Mouse (Mus musculus) midbrain, embryonic 10.5 days (tissue): ENCODE data around the gene Gm21970. TPM values are rescaled to one million over a fixed set of nuclear protein-coding genes. Genes with fewer than 3 reads are reported as not detected.
A peak's percentile ranks its signal among the peaks of the same experiment; 100 is the strongest.

Experiments used
- DNase-seq: peaks from one replicate; pipeline ENCODE4 v3.0.0-alpha.2; 2017; ENCODE audit warnings: low spot score
- H3K27ac ChIP-seq: fragments of 300-500 bp; sonication (generic); replicated peaks from 2 replicates; pipeline ENCODE4 v1.5.1; 2016; ENCODE audit warnings: mild to moderate bottlenecking
- H3K27me3 ChIP-seq: fragments of 300-500 bp; sonication (generic); 2 replicates; pipeline ENCODE4 v1.6.1; 2016; ENCODE audit warnings: low read depth, mild to moderate bottlenecking; ENCODE audit not compliant: poor library complexity, severe bottlenecking
- H3K36me3 ChIP-seq: fragments of 300-500 bp; sonication (generic); 2 replicates; pipeline ENCODE4 v1.6.1; 2016; ENCODE audit warnings: mild to moderate bottlenecking, moderate library complexity
- H3K4me1 ChIP-seq: fragments of 300-500 bp; sonication (generic); 2 replicates; pipeline ENCODE4 v1.6.1; 2016
- H3K4me3 ChIP-seq: fragments of 300-500 bp; sonication (generic); 2 replicates; pipeline ENCODE4 v1.5.1; 2016; ENCODE audit warnings: mild to moderate bottlenecking, moderate library complexity
- H3K9me3 ChIP-seq: fragments of 300-500 bp; sonication (generic); replicated peaks from 2 replicates; pipeline ENCODE4 v1.6.1; 2016; ENCODE audit warnings: mild to moderate bottlenecking
- WGBS: fragments of 180-500 bp; shearing (Covaris S2); methylation state at CpG from one replicate; pipeline ENCODE4 v1.1.7; 2016; 5-methylcytosine and 5-hydroxymethylcytosine counted together
- polyA plus RNA-seq: library from polyadenylated mRNA; unstranded; fragments of >200 nt; fragmentation: Nextera tagmentation; extraction: Ambion mirVana; gene quantifications from 2 replicates; pipeline ENCODE4 v1.2.1, GENCODE M21; 2016

Gene Gm21970
- polyA plus RNA-seq, 1 experiment from 2014 or later: not detected

DNA sequence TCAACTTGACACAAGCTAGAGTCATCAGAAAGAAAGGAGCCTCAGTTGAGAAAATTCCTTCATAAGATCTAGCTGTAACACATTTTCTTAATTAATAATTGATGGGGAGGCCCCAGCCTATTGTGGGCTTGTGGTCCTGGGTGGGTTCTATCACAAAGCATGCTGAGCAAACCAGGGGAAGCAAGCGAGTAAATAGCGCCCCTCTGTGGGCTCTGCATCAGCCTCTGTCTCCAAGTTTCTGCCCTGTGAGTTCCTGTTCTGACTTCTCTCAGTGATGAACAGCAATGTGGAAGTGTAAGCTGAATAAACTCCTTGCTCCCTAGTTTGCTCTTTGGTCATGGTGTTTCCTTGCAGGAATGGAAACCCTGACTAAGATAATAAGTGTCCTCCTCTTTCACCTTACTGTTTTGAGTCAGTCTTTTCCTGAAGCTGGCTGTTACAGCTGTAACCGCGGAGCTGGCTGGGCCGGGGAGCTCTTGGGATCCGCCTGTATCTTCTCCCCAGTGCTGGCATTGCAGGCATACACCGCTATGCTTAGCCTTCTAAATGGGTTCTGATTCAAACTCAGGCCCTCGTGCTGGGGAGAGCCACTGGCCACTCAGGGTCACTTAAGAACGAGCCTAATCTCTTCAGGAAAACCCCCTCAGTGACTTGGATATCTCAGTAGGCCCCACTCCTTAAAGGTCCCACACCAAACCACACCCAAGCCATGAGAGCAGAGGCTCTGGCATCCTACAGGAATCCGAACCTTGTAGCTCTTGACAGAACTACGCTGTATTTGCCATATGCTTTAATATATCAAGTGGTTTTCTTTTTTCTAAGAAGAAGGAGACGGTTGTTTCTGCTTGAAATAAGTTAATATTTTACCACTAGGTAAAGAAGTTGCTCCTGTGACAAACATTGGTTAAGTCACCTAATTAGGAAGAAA lies 58.9 kb downstream of the Gm21970 start:
- Histone ChIP-seq H3K9me3 (0 out of 2 replicates have a peak, but pooled peaks cover 6% of the 10 kb centered on the region), H3K27ac (no peak overlapping the region; the same call in 1 of the 2 replicates), H3K27me3 (no peaks in the 10 kb centered on the region), H3K36me3 (no peaks in the 10 kb centered on the region), H3K4me3 (no peak overlapping the region), H3K4me1 (peaks cover 2% of the 10 kb centered on the region)
- DNase-seq: no peak
- 85% methylated on average over 12 of the region's 12 CpGs for WGBS

DNA sequence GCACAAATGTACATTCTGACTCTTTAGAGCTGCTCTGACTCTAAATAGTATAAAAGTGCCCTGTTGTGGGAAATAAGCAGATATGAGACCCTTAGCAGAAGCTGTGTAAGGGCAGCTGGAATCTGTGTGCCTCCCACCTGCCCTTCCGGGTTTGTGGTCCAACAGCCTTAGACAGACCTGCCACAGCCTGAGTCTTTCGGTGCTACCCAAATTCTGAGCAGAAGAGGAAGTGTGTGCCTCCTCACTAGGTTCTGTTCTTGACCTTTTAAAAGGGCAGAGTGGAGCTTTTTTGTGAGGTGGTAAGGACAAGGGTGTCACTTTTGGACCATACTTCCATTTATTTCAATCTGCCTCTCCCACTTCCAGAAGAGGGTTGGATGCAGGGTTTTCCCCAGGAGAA lies 60.4 kb downstream of the Gm21970 start:
- peaks cover 3% of the 10 kb centered on the region for H3K4me1 ChIP-seq
- 86% methylated on average over 2 of the region's 2 CpGs for WGBS
- H3K9me3 ChIP-seq: 0 out of 2 replicates have a peak, but pooled peaks cover 7% of the 10 kb centered on the region
- H3K27me3 ChIP-seq: no peaks in the 10 kb centered on the region
- DNase-seq: no peak
- no peak overlapping the region for H3K27ac ChIP-seq
- H3K36me3 ChIP-seq: no peaks in the 10 kb centered on the region
- H3K4me3 ChIP-seq: no peak overlapping the region

DNA sequence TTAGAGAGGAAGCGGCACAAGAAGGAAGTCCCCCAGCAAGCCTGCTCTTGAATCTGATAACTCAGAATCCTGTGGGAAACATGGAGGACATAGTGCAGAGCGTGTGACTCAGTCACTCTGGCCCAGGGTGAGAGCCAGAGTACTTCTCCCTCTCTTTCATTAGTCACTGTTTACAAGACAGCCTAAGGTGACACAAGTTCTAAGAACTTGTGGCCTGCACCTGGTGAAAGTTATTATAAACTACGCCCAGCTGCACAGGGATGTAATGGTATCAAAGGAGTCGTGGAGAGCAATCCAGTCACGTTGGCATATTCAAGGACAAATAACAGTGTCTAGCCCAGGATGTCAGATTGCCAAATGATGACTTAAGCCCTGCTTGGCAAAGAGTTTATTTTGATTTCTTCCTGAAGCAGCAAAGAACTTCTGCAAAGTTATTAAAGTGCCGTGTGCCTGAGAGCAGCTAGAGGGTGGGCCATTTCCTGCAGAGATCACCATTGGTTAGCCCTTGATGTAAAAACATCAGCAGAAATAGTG lies 60.9 kb downstream of the Gm21970 start:
- peaks cover 3% of the 10 kb centered on the region for H3K4me1 ChIP-seq
- H3K27me3 ChIP-seq: no peaks in the 10 kb centered on the region
- DNase-seq: no peak
- H3K27ac ChIP-seq: no peak overlapping the region
- no peaks in the 10 kb centered on the region for H3K36me3 ChIP-seq
- H3K9me3 ChIP-seq: 0 out of 2 replicates have a peak, but pooled peaks cover 7% of the 10 kb centered on the region
- no peak overlapping the region for H3K4me3 ChIP-seq
- 82% methylated on average over 6 of the region's 6 CpGs for WGBS

DNA sequence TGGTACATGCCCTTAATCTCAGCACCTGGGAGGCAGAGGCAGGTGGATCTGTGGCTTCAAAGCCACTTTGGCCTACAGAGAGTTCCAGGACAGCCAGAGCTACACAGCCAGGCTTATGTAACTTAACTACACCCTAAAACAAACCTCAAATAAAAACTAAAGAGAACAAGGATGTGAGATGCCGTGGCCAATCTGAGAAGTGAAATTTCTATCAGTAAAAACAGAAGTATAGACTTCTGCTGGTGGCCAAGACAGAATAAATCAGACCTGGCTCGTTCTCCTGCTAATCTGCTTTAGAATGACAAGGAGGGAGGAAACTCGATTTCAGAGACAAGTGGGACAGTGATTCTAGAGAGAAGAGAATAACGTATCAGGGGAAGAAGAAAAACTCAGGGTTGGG lies 64.3 kb downstream of the Gm21970 start:
- no peak for DNase-seq
- 80% methylated on average over 4 of the region's 4 CpGs for WGBS
- no peaks in the 10 kb centered on the region for H3K27me3 ChIP-seq

DNA sequence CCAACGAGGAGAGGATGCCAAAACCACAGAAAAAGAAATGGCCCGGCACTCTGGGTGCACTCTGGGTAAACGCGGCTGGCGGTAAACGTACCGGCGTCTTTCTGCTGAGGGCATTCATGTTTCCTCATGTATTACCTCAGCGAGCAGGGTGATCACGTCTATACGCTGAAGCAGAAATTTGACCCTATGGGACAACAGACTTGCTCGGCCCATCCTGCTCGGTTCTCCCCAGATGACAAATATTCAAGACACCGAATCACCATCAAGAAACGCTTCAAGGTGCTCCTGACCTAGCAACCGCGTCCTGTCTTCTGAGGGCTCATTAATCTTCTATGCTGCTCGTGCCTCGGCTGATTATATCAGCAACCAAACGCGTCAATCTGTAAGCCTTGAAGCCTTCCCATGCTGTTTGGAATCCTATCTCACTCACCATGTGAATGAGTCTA lies 66.8 kb downstream of the Gm21970 start:
- Histone ChIP-seq H3K27ac (no peak overlapping the region), H3K36me3 (no peaks in the 10 kb centered on the region), H3K4me1 (peaks cover 7% of the 10 kb centered on the region), H3K4me3 (no peak overlapping the region), H3K9me3 (0 out of 2 replicates have a peak, but pooled peaks cover 7% of the 10 kb centered on the region), H3K27me3 (no peaks in the 10 kb centered on the region)
- WGBS: 88% methylated on average over 21 of the region's 21 CpGs
- DNase-seq: no peak

More for the DNA sequence above, 64.3 kb downstream of the Gm21970 start:
- Histone ChIP-seq H3K36me3 (no peaks in the 10 kb centered on the region), H3K4me3 (no peak overlapping the region), H3K27ac (no peak overlapping the region), H3K4me1 (peaks cover 3% of the 10 kb centered on the region), H3K9me3 (0 out of 2 replicates have a peak, but pooled peaks cover 7% of the 10 kb centered on the region)

DNA sequence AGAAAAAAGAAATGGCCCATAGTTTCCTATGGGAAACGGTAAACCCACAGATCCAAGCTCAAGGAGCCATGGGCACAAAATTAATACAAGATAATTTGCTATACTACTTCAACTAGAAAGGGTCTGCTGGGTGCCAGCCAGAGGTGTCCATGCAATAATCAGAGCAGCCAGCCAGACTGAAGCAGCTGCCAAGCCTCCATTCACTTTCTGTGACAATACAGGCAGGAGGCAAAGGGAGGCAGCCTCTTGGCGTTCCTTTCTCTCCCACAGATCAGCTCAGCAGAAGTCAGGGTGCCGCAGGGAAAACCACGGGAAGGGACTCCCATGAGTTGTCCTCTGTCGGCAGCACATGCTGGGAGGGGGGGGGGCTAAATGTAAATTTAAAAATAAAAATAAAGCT lies 67.5 kb downstream of the Gm21970 start:
- no peak for DNase-seq
- 0 out of 2 replicates have a peak, but pooled peaks cover 7% of the 10 kb centered on the region for H3K9me3 ChIP-seq
- 75% methylated on average over 5 of the region's 5 CpGs for WGBS
- H3K27me3 ChIP-seq: no peaks in the 10 kb centered on the region
- H3K36me3 ChIP-seq: no peaks in the 10 kb centered on the region
- peaks cover 8% of the 10 kb centered on the region for H3K4me1 ChIP-seq
- no peak overlapping the region for H3K4me3 ChIP-seq
- H3K27ac ChIP-seq: no peak overlapping the region

DNA sequence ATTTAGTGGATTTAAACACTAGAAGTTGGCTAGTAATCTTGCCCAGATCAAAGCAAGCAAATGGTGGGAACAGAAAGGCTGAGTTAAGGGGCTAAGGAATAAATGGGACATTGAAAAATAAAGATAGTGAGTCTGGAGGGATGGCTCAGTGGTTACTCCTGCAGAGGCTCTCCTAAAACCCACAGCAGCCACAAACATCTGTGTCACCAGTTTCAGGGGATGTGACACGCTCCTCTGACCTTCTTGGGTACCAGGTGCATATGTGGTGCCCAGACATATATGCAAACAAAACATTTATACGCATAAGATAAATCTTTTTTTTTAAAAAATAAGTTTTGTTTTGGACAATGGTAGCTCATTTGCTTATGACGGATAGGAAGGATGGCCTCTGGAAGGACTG lies 67.9 kb downstream of the Gm21970 start:
- no peaks in the 10 kb centered on the region for H3K27me3 ChIP-seq
- WGBS: 90% methylated on average over 3 of the region's 3 CpGs

DNA sequence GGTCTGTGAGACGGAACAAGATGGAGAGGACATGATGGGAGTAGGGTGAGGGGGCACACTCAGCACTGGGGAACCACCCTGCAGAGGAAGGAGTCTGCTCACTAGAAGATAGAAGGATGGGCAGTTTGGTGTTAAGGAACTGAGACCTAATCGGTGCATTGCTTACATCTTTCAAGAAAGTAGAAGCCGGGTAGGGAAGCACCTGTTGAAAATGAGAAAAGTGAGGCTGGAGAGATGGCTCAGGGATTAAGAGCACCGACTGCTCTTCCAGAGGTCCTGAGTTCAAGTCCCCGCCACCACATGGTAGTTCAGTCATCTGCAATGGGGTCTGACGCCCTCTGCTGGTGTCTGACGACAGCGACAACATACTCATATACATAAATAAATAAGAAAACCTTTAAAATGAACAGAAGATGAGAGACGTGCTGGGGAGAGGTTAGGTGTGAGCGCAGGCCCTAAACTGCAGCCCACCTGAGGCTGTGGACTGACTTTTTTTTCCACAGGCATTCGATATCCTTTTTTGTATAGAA lies 68.4 kb downstream of the Gm21970 start:
- H3K4me3 ChIP-seq: no peak overlapping the region
- peaks cover 16% of the 10 kb centered on the region for H3K4me1 ChIP-seq
- WGBS: 75% methylated on average over 11 of the region's 11 CpGs
- no peaks in the 10 kb centered on the region for H3K27me3 ChIP-seq
- H3K9me3 ChIP-seq: 0 out of 2 replicates have a peak, but pooled peaks cover 4% of the 10 kb centered on the region
- H3K36me3 ChIP-seq: no peaks in the 10 kb centered on the region
- no peak overlapping the region for H3K27ac ChIP-seq
- DNase-seq: no peak

More for the DNA sequence above, 67.9 kb downstream of the Gm21970 start:
- Histone ChIP-seq H3K4me1 (peaks cover 12% of the 10 kb centered on the region), H3K9me3 (0 out of 2 replicates have a peak, but pooled peaks cover 7% of the 10 kb centered on the region), H3K4me3 (no peak overlapping the region), H3K27ac (no peak overlapping the region), H3K36me3 (no peaks in the 10 kb centered on the region)
- no peak for DNase-seq

DNA sequence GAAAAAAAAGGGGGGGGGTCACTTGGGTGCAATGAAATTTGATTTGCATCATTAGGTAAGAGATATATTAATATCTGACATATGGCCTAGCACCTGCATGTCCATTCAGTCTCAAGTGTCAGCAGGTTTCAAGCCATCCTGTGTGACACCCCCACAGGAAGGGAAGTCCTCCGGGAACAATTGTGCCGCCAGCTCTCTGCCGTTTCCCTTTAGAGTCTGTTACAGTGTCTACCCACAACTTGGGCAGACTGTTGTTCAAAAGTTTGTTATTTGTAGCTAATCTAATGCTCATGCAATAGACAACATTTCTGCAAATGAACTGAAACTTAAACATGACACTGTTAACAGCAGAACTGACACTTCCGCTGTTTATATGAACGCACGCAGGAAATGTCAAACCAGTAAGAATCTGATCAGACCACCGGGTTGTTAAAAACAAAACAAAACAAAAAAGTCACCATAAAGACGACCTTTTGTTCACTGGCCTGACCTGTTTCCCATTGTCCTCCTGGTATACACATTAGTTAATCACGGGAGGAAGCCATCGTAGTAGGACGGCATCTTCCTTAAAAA lies 69.6 kb downstream of the Gm21970 start:
- no peaks in the 10 kb centered on the region for H3K27me3 ChIP-seq
- no peak for DNase-seq
- H3K4me3 ChIP-seq: no peak overlapping the region
- no peaks in the 10 kb centered on the region for H3K36me3 ChIP-seq
- H3K9me3 ChIP-seq: no peaks in the 10 kb centered on the region
- 76% methylated on average over 11 of the region's 11 CpGs for WGBS
- peaks cover 25% of the 10 kb centered on the region for H3K4me1 ChIP-seq
- no peak overlapping the region for H3K27ac ChIP-seq

DNA sequence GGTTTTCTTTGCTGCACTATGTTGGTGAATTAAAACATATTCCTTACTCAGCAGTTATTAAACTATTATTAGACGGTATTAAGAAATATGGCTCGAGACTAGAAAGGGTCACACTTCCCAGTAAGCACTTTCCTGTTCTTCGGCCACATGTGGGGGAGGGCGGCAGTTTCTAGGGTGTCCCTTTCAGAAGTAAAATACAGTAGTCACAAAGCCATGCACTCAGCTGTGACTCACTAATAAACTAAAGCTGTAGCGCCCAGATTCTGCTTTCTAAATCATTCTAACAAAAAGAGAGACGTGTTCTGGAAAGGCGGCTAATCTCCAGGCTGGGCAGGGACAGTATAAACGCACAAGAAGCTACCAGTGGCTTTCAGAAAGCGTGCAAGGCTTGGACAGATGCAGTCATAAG lies 70.3 kb downstream of the Gm21970 start:
- H3K4me1 ChIP-seq: peaks cover 32% of the 10 kb centered on the region
- H3K4me3 ChIP-seq: no peak overlapping the region
- DNase-seq: no peak
- 71% methylated on average over 9 of the region's 9 CpGs for WGBS
- H3K36me3 ChIP-seq: no peaks in the 10 kb centered on the region
- no peaks in the 10 kb centered on the region for H3K9me3 ChIP-seq
- H3K27ac ChIP-seq: no peak overlapping the region
- no peaks in the 10 kb centered on the region for H3K27me3 ChIP-seq

DNA sequence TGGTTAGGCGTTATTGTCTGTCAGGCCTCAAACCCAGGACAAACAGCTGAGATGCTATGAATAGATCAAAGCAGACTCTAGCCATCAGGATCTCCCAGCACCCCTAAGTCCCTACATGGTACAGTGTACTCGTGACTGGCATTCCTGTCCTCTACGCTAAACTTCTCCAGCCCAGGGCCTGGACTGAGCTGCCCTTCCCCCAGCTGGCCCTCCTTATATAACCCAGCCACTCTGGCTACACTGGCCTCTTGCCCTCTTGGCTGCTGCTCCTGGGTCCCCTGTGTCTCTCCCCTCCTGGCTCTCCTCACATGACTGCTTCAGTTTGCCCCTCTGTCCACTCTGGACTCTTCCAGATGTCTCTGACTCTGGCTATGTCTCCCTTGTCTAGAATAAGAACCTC lies 71.1 kb downstream of the Gm21970 start:
- Histone ChIP-seq H3K27ac (0 out of 2 replicates have a peak overlapping the region, but pooled peaks have one; percentile 28), H3K9me3 (no peaks in the 10 kb centered on the region), H3K4me1 (peaks cover 33% of the 10 kb centered on the region), H3K4me3 (no peak overlapping the region), H3K27me3 (no peaks in the 10 kb centered on the region), H3K36me3 (no peaks in the 10 kb centered on the region)
- DNase-seq: no peak
- 78% methylated on average over 3 of the region's 3 CpGs for WGBS

DNA sequence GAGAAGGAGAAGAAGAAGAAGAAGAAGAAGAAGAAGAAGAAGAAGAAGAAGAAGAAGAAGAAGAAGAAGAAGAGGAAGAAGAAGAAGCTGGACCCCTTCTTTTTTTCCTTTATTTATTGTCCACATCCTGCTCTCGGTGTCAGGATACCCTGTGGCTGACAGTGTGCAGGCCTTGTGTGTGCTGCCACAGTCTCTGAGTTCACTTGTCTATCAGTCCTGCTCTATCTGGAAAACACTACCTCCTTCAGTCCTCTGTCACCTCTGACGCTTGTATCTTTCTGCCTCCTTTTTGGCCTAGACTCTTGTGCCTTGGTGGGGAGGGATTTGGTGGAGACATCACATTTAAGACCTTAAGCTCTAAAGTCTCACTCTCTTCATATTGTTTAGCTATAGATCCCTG lies 71.9 kb downstream of the Gm21970 start:
- no peak for DNase-seq
- H3K27me3 ChIP-seq: no peaks in the 10 kb centered on the region
- H3K36me3 ChIP-seq: peaks cover 5% of the 10 kb centered on the region
- no peak overlapping the region for H3K4me3 ChIP-seq
- H3K4me1 ChIP-seq: peaks cover 33% of the 10 kb centered on the region
- WGBS: 90% methylated on average over 2 of the region's 2 CpGs
- H3K27ac ChIP-seq: no peak overlapping the region
- no peaks in the 10 kb centered on the region for H3K9me3 ChIP-seq
